Mouse (Mus musculus): Measurements from ENCODE around the gene Itsn1.

DNA sequence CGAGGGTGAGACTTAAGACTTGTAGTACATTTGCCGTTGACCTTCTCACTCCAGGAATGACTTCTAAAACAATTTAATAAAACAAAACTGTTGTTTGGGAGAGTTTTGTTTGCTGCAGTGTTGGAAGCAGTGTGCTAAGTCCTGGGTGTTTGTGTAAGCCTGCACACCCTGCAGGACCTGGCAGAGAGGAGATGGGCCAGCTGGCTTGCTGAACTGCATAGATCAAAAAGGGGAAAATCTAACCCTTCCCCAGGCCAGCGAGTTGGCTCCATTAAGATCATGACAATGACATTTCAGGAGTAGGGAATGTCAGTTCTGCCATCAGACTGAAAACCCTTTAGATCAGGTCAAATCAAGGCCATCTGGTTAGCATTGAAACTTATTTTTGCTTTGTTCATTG is 130.1 kb downstream of the Itsn1 start:
- TF ChIP-seq CTCF (IDR thresholded peaks at IDR 0.05; ENCODE audit: control insufficient read depth, insufficient read depth, insufficient replicate concordance, low read depth, low read length) = no peak
- TF ChIP-seq POLR2A (IDR thresholded peaks at IDR 0.05; ENCODE audit: control insufficient read depth, low read depth, low read length) = no peak
